Mouse (Mus musculus) G1E (cell line): ENCODE measurements around the gene Esrrb. TPM values are rescaled to one million over a fixed set of nuclear protein-coding genes. Genes with fewer than 3 reads are reported as not detected.

Experiments
- ATAC-seq: 2 replicates; pipeline ENCODE4 v1.8.0; 2016; ENCODE audit warnings: mild to moderate bottlenecking; ENCODE audit not compliant: insufficient number of reproducible peaks, poor library complexity, low FRiP score, severe bottlenecking; ENCODE audit errors: extremely low read depth
- DNase-seq: peaks from one replicate; pipeline ENCODE4 v3.0.0; 2012; ENCODE audit warnings: low spot score
- H3K27me3 ChIP-seq: 2 replicates; pipeline ENCODE4 v1.6.1; 2012; ENCODE audit warnings: mild to moderate bottlenecking, low read length, inconsistent platforms; ENCODE audit not compliant: insufficient read depth
- H3K36me3 ChIP-seq: replicated peaks from 2 replicates; pipeline ENCODE3; 2012; ENCODE audit warnings: mild to moderate bottlenecking, inconsistent platforms
- H3K4me1 ChIP-seq: 2 replicates; pipeline ENCODE4 v1.6.1; 2012; ENCODE audit warnings: low read depth, low read length, inconsistent platforms, mixed read lengths; ENCODE audit not compliant: insufficient read depth
- H3K4me3 ChIP-seq: 2 replicates; pipeline ENCODE4 v1.5.1; 2012; ENCODE audit warnings: low read depth, mild to moderate bottlenecking, inconsistent platforms, low read length, moderate library complexity, mixed read lengths
- H3K9me3 ChIP-seq: replicated peaks from 2 replicates; pipeline ENCODE4 v1.6.1; 2012; ENCODE audit warnings: inconsistent platforms
- CTCF ChIP-seq: IDR thresholded peaks from 2 replicates; pipeline ENCODE4 v1.5.1; 2012; ENCODE audit warnings: low read depth, low read length, inconsistent platforms, mixed read lengths
- GATA1 ChIP-seq: IDR thresholded peaks from 2 replicates; pipeline ENCODE4 v1.6.1; 2012; ENCODE audit warnings: borderline replicate concordance, low read length, inconsistent platforms, mixed read lengths
- GATA2 ChIP-seq: IDR thresholded peaks from 2 replicates; pipeline ENCODE4 v1.6.1; 2012; ENCODE audit warnings: low read depth, low read length, inconsistent platforms, borderline replicate concordance
- POLR2AphosphoS5 ChIP-seq: IDR thresholded peaks from 2 replicates; pipeline ENCODE4 v1.6.1; 2012; ENCODE audit warnings: low read depth, low read length, inconsistent platforms; ENCODE audit not compliant: insufficient replicate concordance
- TAL1 ChIP-seq: conservative IDR thresholded peaks from 2 replicates; pipeline ENCODE4 v1.6.1; 2012; ENCODE audit warnings: low read depth, low read length, inconsistent platforms, mixed read lengths
- polyA plus RNA-seq: library from polyadenylated mRNA; stranded (reverse); fragments of >175 nt; gene quantifications from 2 replicates; pipeline ENCODE4 v1.2.3, GENCODE M21; 2012
- total RNA-seq, 2 experiments: library from RNA; stranded (forward) in 1 of 2; stranded (reverse) in 1 of 2; fragments of 200-1000 nt in 1 of 2; fragments of >200 nt in 1 of 2; fragmentation: Nextera tagmentation in 1 of 2; gene quantifications; 2 replicates each; pipeline ENCODE4 v1.2.3; 2014 to 2017

Esrrb gene
- total and polyA plus RNA-seq, 3 experiments, result 0.11 TPM; not detected in 2

DNA sequence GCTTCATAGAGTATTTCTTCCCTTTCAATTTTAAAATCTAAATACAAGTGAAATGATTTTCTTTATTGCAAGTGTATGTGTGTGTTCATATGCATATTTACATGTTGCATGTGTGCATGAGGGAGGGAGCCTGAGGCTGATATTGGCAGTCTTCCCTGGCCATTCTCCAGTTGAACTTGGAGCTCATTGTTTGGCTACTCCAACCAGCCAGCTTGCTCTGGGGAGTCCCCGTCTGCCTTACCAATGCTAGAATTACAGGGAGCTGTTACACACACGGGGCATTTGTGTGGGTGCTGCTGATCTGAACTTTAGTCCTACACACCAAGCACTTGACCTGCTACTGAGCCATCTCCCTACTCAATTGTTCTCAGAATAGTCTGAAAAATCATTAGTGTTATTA lies 173.4 kb downstream of the Esrrb start:
- ATAC-seq, result no peak
- TF ChIP-seq CTCF (no peak), POLR2AphosphoS5 (no peak), TAL1 (no peak), GATA1 (no peak), GATA2 (no peak)

DNA sequence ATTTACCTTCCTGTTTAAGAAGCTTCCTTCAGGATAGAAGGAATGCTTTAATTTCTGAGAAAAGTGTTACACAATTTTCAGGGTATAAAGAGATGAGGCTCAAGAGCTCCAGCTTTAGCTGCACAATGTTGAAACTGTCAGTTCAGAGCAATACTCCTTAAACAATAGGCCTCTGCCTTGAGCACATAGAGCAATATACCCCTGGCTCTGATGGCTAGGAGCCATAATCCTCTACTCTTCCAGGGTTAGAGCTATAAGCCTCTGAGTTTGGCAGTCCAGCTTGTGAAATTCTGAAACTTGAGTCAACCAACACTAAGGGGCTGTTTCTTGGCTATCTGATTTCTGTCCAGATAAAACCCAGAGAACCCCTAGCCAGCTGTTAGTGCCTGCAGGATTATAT lies 176.9 kb downstream of the Esrrb start:
- DNase-seq (no peak), ATAC-seq (no peak)
- Histone ChIP-seq H3K9me3 (no peaks in the 10 kb centered on the region), H3K4me3 (no peak overlapping the region), H3K4me1 (no peaks in the 10 kb centered on the region), H3K27me3 (peaks cover 7% of the 10 kb centered on the region), H3K36me3 (no peaks in the 10 kb centered on the region)
- TF ChIP-seq POLR2AphosphoS5 (no peak), TAL1 (no peak), GATA2 (no peak), CTCF (no peak), GATA1 (no peak)

More for the DNA sequence above, 173.4 kb downstream of the Esrrb start:
- Histone ChIP-seq H3K4me1 (no peaks in the 10 kb centered on the region), H3K9me3 (no peaks in the 10 kb centered on the region), H3K27me3 (peaks cover 8% of the 10 kb centered on the region; the same call in 1 of the 2 replicates), H3K4me3 (no peak overlapping the region), H3K36me3 (no peaks in the 10 kb centered on the region)
- DNase-seq, result no peak

DNA sequence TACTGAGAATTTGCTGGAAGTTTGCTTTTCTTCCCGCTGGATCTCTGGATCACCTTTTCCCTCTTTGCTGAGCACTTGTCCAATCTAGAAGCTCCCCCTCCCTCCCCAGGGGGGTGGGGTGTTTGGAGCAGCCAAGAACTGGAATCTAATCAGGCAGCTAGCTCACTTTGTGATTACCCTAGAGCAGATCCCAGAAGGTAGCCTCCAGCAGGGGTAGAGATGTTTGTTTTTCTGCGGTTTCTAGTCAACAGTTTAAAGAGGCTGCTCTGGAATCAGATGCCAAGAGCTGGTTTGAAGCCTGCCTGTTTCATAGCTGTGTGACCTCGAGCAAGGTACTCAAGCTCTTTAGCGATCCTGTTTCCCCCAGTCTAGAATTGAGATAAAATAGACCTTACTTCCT lies 177.8 kb downstream of the Esrrb start:
- no peaks in the 10 kb centered on the region for H3K36me3 ChIP-seq
- H3K9me3 ChIP-seq, result no peaks in the 10 kb centered on the region
- DNase-seq (no peak), ATAC-seq (no peak)
- no peaks in the 10 kb centered on the region for H3K4me1 ChIP-seq
- TF ChIP-seq CTCF (no peak), POLR2AphosphoS5 (no peak), GATA1 (no peak), TAL1 (no peak), GATA2 (no peak)
- H3K27me3 ChIP-seq, result peaks cover 7% of the 10 kb centered on the region
- no peak overlapping the region for H3K4me3 ChIP-seq

GRCm38 (mm10) chr12:86539511-86539910 lies 178.6 kb downstream of the Esrrb start:
- Histone ChIP-seq H3K36me3 (no peaks in the 10 kb centered on the region), H3K4me1 (no peaks in the 10 kb centered on the region), H3K9me3 (no peaks in the 10 kb centered on the region), H3K27me3 (peaks cover 7% of the 10 kb centered on the region), H3K4me3 (no peak overlapping the region)
- no peak for TF ChIP-seq CTCF
- TF ChIP-seq GATA2, result no peak
- TF ChIP-seq GATA1, result no peak
- TF ChIP-seq TAL1, result no peak
- TF ChIP-seq POLR2AphosphoS5, result no peak
- ATAC-seq, result no peak
- DNase-seq, result no peak

DNA sequence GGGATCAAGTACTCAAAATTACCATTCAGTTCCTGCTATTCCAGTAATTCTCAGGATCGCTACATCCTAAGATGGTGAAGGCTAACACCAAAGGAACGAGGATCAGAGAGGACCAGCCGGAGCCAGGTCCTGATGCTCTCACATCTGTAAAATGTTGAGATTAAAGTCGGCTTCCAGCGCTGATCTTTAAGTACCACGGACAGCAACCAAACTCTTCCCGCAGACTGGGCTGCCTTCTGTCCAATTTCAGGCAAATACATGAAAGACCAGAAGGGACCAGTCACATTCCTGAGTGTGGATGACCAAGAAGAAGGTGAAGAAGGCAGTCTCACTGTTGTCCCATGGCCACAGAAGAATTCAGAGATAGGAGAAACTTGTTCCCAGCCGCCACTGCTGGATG lies 186.9 kb downstream of the Esrrb start:
- peak; percentile 43 for DNase-seq
- no peak overlapping the region for H3K4me3 ChIP-seq
- ATAC-seq, result no peak
- TF ChIP-seq GATA2, result no peak
- no peak for TF ChIP-seq GATA1
- TF ChIP-seq CTCF, result no peak
- TF ChIP-seq TAL1, result no peak
- TF ChIP-seq POLR2AphosphoS5, result no peak
- H3K27me3 ChIP-seq, result no peaks in the 10 kb centered on the region
- H3K36me3 ChIP-seq, result no peaks in the 10 kb centered on the region
- no peaks in the 10 kb centered on the region for H3K9me3 ChIP-seq
- H3K4me1 ChIP-seq, result no peaks in the 10 kb centered on the region

GRCm38 (mm10) chr12:86553037-86553436 lies 192.1 kb downstream of the Esrrb start:
- H3K36me3 ChIP-seq, result no peaks in the 10 kb centered on the region
- no peak for DNase-seq
- no peak for TF ChIP-seq CTCF
- TF ChIP-seq POLR2AphosphoS5, result no peak
- no peak for TF ChIP-seq GATA1
- TF ChIP-seq GATA2, result no peak
- TF ChIP-seq TAL1, result no peak
- H3K9me3 ChIP-seq, result no peaks in the 10 kb centered on the region
- no peak overlapping the region for H3K4me3 ChIP-seq
- ATAC-seq, result no peak
- H3K4me1 ChIP-seq, result no peaks in the 10 kb centered on the region
- 0 out of 2 replicates have a peak, but pooled peaks cover 3% of the 10 kb centered on the region for H3K27me3 ChIP-seq
